Mouse (Mus musculus) thymus, adult 2 months (tissue): ENCODE measurements around the gene Prss43. TPM values are rescaled to one million over a fixed set of nuclear protein-coding genes. Genes with fewer than 3 reads are reported as not detected.

Experiments used
- DNase-seq: peaks from one replicate; pipeline ENCODE4 v3.0.0; 2021
- H3K27ac ChIP-seq: fragments of 200-500 bp; 2 replicates; pipeline ENCODE4 v1.5.1; 2012; ENCODE audit warnings: low read length, control low read depth; ENCODE audit not compliant: control insufficient read depth, insufficient read depth
- H3K27me3 ChIP-seq: fragments of 200-500 bp; 2 replicates; pipeline ENCODE4 v1.6.1; 2012; ENCODE audit warnings: mild to moderate bottlenecking, low read length, moderate library complexity, mixed read lengths; ENCODE audit not compliant: control insufficient read depth, insufficient read depth
- H3K36me3 ChIP-seq: fragments of 200-500 bp; 2 replicates; pipeline ENCODE4 v1.6.1; 2012; ENCODE audit warnings: mild to moderate bottlenecking, low read length, moderate library complexity; ENCODE audit not compliant: control insufficient read depth, insufficient read depth
- H3K4me1 ChIP-seq: fragments of 200-500 bp; replicated peaks from 2 replicates; pipeline ENCODE4 v1.6.1; 2012; ENCODE audit warnings: low read length; ENCODE audit not compliant: control insufficient read depth, insufficient read depth
- H3K4me3 ChIP-seq: fragments of 200-500 bp; 2 replicates; pipeline ENCODE4 v1.5.1; 2012; ENCODE audit warnings: mild to moderate bottlenecking, low read length, control low read depth, moderate library complexity; ENCODE audit not compliant: control insufficient read depth, insufficient read depth
- CTCF ChIP-seq: fragments of 200-500 bp; IDR thresholded peaks from 2 replicates; pipeline ENCODE4 v1.5.1; 2012; ENCODE audit warnings: mild to moderate bottlenecking, control low read depth, low read length, moderate library complexity, borderline replicate concordance; ENCODE audit not compliant: control insufficient read depth, poor library complexity, insufficient read depth; ENCODE audit errors: extremely low read depth
- POLR2A ChIP-seq: fragments of 200-500 bp; IDR thresholded peaks from 2 replicates; pipeline ENCODE4 v1.6.1; 2012; ENCODE audit warnings: mild to moderate bottlenecking, low read length, control low read depth, moderate library complexity; ENCODE audit not compliant: control insufficient read depth, poor library complexity, insufficient read depth; ENCODE audit errors: extremely low read depth
- WGBS: fragments of 180-500 bp; shearing (Covaris S2); methylation state at CpG from one replicate; pipeline ENCODE4 v1.1.7; 2018; 5-methylcytosine and 5-hydroxymethylcytosine counted together
- polyA plus RNA-seq: library from polyadenylated mRNA; depleted of rRNA; stranded (reverse); fragments of >200 nt; gene quantifications from 2 replicates; pipeline ENCODE4 v1.2.3, GENCODE M21; 2012

The Prss43 gene
- polyA plus RNA-seq, 1 experiment = not detected

DNA sequence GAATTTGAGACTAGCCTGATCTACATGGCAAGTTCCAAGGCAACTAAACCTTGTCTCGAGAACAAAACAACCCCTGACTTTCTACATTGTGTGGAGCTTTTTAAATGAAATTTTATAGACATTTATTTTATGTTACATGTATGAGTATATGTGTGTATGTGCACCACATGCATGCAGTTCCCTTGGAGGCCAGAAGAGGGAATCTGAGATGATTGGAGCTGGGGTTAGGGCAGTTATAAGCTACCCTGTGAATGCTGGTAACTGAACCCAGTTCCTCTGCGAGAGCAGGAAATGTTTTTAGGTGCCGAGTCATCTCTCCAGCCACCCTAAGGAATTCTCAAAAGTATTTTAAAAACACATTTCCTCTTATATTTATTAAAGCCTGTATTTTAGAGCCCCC is 38.3 kb upstream of the Prss43 start:
- DNase-seq = no peak
- Histone ChIP-seq H3K36me3 (no peaks in the 10 kb centered on the region), H3K27me3 (no peaks in the 10 kb centered on the region), H3K4me1 (no peaks in the 10 kb centered on the region), H3K4me3 (no peak overlapping the region), H3K27ac (no peak overlapping the region)
- WGBS = 83% methylated on average over 3 of the region's 3 CpGs
- TF ChIP-seq CTCF (no peak), POLR2A (no peak)

DNA sequence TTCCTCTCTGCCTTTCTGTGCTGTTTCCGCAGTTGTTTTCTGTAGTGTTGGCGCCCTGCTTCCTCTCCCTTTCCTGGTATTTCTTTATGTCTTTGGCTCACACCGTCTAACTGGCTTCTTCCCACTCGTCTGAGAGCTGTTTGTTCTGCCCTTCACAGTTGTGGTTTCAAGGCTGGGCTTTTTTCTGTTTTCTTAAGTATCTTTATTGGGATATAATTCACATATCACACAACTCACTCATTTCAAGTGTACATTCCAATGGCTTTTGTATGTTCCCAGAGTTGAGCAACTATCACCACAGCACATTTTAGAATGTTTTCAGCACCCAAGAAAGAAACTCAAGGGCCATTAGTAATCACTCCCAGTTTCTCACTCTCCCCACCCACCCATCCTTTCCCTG is 36.0 kb upstream of the Prss43 start:
- H3K4me3 ChIP-seq = no peak overlapping the region
- H3K4me1 ChIP-seq = no peaks in the 10 kb centered on the region
- no peak for TF ChIP-seq CTCF
- TF ChIP-seq POLR2A = no peak
- H3K36me3 ChIP-seq = no peaks in the 10 kb centered on the region
- H3K27me3 ChIP-seq = no peaks in the 10 kb centered on the region
- H3K27ac ChIP-seq = no peak overlapping the region
- DNase-seq = no peak
- 52% methylated on average over 4 of the region's 4 CpGs for WGBS

DNA sequence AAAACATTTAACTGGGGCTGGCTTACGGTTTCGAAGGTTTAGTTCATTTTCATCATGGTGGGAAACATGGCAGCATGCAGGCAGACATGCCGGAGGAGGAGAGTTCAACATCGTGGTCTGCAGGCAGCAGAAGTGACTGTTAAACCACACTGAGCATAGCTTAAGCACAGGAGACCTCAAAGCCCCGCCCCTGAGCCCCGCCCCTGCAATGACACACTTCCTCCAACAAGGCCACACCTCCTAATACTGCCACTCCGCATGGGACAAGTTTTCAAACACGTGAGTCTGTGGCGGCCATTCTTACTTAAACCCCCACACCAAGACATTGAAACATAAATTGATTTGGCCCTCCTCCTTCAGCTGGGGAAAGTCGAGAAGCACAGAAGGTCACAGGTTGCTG is 29.5 kb upstream of the Prss43 start:
- Histone ChIP-seq H3K4me3 (no peak overlapping the region), H3K36me3 (no peaks in the 10 kb centered on the region), H3K27me3 (no peaks in the 10 kb centered on the region), H3K4me1 (no peaks in the 10 kb centered on the region), H3K27ac (no peak overlapping the region)
- 71% methylated on average over 10 of the region's 10 CpGs for WGBS
- TF ChIP-seq CTCF = no peak
- TF ChIP-seq POLR2A = no peak
- no peak for DNase-seq

DNA sequence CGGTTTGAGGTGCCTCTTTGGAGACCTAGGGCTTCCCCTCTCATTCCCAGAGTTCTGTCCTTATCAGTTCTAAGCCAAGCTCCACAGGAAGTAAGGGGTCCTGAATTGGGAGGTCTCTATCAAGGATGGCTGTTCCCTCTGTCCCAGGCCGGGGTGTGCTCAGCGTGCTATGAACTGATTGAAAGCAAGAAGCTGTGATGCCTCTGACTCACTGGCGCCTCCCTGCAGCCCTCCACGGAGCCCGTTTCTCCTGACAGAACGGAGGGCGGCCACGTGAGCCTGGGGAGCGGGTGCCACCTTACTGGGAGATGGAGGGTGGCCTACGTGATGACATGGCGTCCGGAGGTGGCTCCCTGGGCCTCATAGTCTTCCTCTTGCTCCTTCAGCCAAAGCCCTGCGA is 28.6 kb upstream of the Prss43 start, which contains the start of gene Prss42:
Gene Prss42 (plus strand): TSS at position 301 of the 400 bp plus-strand sequence.
- H3K27ac ChIP-seq = no peak within 1 kb of the TSS
- DNase-seq = no peak
- TF ChIP-seq POLR2A (no peak), CTCF (no peak)
- no peaks in the 10 kb centered on the region for H3K4me1 ChIP-seq
- no peaks in the 10 kb centered on the region for H3K27me3 ChIP-seq
- H3K36me3 ChIP-seq = no peaks in the 10 kb centered on the region
- no peak within 1 kb of the TSS for H3K4me3 ChIP-seq
- 97% methylated on average over 14 of the region's 14 CpGs for WGBS

DNA sequence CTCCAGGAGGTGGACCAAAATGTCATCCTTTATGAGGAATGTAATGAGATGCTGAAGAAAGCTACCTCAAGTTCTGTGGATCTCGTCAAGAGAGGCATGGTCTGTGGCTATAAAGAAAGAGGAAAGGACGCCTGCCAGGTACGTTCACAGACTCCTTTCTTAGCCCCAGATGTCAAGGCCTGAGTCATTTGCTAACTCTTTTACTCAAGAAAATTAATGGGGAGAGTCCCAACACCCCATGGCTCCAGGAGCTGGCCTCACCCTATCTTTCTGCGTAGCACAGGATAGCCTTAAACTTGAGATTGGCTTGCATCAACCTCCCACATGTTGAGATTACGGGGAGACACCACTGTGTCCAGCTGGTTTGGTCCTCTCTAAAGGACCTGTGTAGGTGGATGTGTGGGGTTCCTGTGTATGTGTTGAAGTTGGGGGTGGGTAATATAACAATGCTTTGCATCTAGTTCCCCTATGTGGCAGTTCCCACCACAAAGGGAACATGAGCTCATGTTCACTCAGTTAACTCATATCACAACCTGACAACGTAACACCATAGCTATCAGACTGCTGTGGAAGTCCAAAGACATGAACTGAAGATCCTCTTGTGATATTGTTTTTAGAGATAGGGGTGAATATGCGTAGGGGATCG is 25.5 kb upstream of the Prss43 start:
- 94% methylated on average over 8 of the region's 8 CpGs for WGBS
- no peak overlapping the region for H3K27ac ChIP-seq
- DNase-seq = no peak
- TF ChIP-seq CTCF (no peak), POLR2A (no peak)
- no peaks in the 10 kb centered on the region for H3K27me3 ChIP-seq
- H3K4me3 ChIP-seq = no peak overlapping the region
- no peaks in the 10 kb centered on the region for H3K36me3 ChIP-seq
- H3K4me1 ChIP-seq = no peaks in the 10 kb centered on the region

DNA sequence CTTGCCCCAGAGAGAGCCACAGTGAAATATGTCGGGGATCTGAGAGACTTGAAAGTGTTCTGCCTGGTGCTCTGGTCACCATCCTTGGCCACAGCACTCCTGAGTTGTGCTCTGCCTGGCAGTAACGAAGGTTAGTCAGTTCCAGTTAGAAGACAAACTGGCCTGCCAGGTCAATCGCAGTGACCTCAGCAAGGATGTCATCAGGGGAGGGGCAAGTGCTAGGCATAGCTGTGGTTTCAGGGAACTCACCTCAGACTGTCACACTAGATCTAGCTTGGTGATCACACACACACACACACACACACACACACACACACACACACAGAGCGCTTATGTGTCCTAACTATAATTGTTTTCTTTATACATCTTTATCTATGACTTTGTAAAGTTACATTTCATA is 23.2 kb upstream of the Prss43 start:
- WGBS = 47% methylated on average over 4 of the region's 4 CpGs

DNA sequence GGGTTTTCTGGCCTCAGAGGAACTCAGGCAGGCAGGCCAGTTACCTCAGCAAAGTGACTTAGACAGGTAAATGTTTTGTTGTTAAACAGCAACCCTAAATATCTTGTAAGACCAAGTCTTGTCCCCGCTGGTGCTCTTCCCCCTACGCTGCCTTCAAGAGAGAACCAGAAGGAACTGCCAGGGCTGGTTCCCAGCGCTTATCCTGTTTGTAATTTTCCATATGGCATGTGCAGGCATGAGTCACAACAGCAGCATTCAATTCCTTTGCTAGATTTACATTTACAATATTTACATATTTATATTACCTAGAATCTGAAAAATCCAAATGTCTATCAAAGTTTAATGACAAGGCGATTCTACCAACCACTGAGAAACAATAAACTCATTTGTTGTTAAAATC is 16.4 kb upstream of the Prss43 start:
- Histone ChIP-seq H3K27me3 (no peaks in the 10 kb centered on the region), H3K27ac (no peak overlapping the region), H3K4me3 (no peak overlapping the region), H3K4me1 (no peaks in the 10 kb centered on the region; the same call in 1 of the 2 replicates), H3K36me3 (no peaks in the 10 kb centered on the region)
- TF ChIP-seq CTCF (no peak), POLR2A (no peak)
- WGBS = 98% methylated on average over 4 of the region's 4 CpGs
- DNase-seq = no peak

More for the DNA sequence above, 23.2 kb upstream of the Prss43 start:
- no peak for DNase-seq
- TF ChIP-seq POLR2A (no peak), CTCF (no peak)
- H3K27ac ChIP-seq = no peak overlapping the region
- no peaks in the 10 kb centered on the region for H3K27me3 ChIP-seq
- no peaks in the 10 kb centered on the region for H3K36me3 ChIP-seq
- no peak overlapping the region for H3K4me3 ChIP-seq
- no peaks in the 10 kb centered on the region for H3K4me1 ChIP-seq
